ENCODE assay signal across 12 mouse cellular contexts in the genomic region with DNA sequence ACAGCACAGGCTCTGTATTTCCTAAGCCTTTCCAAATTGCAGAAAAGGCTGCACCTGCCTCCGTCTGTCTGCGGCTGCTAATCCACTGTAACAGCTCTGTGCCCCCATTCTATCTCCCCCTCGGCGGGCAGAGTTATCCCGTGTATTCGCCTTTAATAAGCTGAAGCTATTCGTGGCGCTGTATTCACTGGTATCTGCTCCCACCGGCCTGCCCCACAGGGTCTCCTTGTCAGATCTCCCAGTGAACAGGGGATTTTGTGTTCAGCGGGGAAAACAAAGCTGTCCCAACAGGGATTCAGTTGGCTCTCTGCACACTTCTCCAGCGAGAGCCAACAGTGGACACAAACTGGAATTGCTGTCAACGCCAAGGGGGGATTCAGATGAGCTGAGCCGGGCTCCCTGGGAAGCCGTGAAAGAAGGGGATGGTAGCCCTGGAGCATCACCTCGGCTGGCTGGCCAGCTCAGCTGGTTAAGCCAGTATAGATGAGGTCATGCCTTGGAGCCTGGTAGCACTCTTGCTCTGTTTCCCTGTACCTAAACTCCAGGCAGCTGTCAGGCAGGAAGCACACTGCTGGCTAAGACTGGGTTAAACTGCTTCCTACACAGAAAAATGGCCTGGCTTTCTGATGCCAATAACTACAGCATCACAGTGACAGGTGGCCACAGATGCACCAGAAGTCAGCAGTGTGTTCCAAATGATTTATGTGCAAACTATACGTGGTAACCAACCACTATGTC.
DNase-seq lines count a peak whose midpoint lies in the region; ATAC-seq and TF ChIP-seq lines count a peak whose summit lies in the region.
"Had no signal": no experiment of that assay in that cellular context is flagged by ENCODE, and none has a peak within 500 bp of the region (broad histone marks: within the 10 kb centered on the region; RNA-seq: fewer than 3 reads in every experiment).

No protein-coding gene starts in this region.

- no peak overlapping the region for H3K27ac ChIP-seq in embryonic facial prominence, embryonic 11.5 days (replicated peaks; ENCODE audit: low read depth, low read length)
- no peak overlapping the region; the same call in 1 of the 2 replicates for H3K27ac ChIP-seq in embryonic facial prominence, embryonic 10.5 days (replicated peaks)
- H3K27ac ChIP-seq in forebrain, embryonic 15.5 days (replicated peaks): peak overlapping the region; percentile 29; the same call in 1 of the 2 replicates
- H3K27ac ChIP-seq in midbrain, embryonic 11.5 days (ENCODE audit: low read depth, low read length): no peak overlapping the region; the same call in 1 of the 2 replicates
- H3K27ac ChIP-seq in lung, postnatal 0 days (ENCODE audit: low read length): no peak overlapping the region

- 73% methylated on average over 16 of the region's 16 CpGs for WGBS in embryonic facial prominence, embryonic 11.5 days
- WGBS in embryonic facial prominence, embryonic 10.5 days: 69% methylated on average over 16 of the region's 16 CpGs
- 24% methylated on average over 16 of the region's 16 CpGs for WGBS in forebrain, embryonic 15.5 days
- WGBS in midbrain, embryonic 11.5 days: 56% methylated on average over 16 of the region's 16 CpGs
- 79% methylated on average over 16 of the region's 16 CpGs for WGBS in lung, postnatal 0 days

- no peak overlapping the region for H3K9ac ChIP-seq in embryonic facial prominence, embryonic 11.5 days (replicated peaks; ENCODE audit: low read length)
- no peak overlapping the region for H3K9ac ChIP-seq in forebrain, embryonic 15.5 days (replicated peaks)
- no peak overlapping the region for H3K9ac ChIP-seq in midbrain, embryonic 11.5 days (ENCODE audit: low read length)
- no peak overlapping the region for H3K9ac ChIP-seq in lung, postnatal 0 days (replicated peaks; ENCODE audit: low read depth)

- DNase-seq in embryonic facial prominence, embryonic 11.5 days (ENCODE audit: low spot score): no peak
- DNase-seq in embryonic facial prominence, embryonic 10.5 days (ENCODE audit: low spot score): no peak
- DNase-seq in Muller cell, postnatal 12 days (ENCODE audit: inconsistent ontology term): peak; percentile 19
- DNase-seq in midbrain, embryonic 11.5 days (ENCODE audit: low spot score, missing footprints): peak; percentile 85
- no peak for DNase-seq in lung, postnatal 0 days (ENCODE audit: low spot score)
- no peak for DNase-seq in left cerebral cortex, adult 18-20 months (ENCODE audit: low spot score in 2 of 2)
- DNase-seq in adrenal gland, adult 8-10 months: no peak
- DNase-seq: kidney, adult 2 months; lung, postnatal 14 days; thymus, postnatal 14 days had no signal

- H3K36me3 ChIP-seq in embryonic facial prominence, embryonic 11.5 days (replicated peaks; ENCODE audit: control insufficient read depth, insufficient read depth, low read depth, low read length): no peaks in the 10 kb centered on the region
- peaks cover 19% of the 10 kb centered on the region for H3K36me3 ChIP-seq in embryonic facial prominence, embryonic 10.5 days (replicated peaks)
- H3K36me3 ChIP-seq in forebrain, embryonic 15.5 days: no peaks in the 10 kb centered on the region
- H3K36me3 ChIP-seq in midbrain, embryonic 11.5 days (ENCODE audit: control insufficient read depth, insufficient read depth, low read length): peaks cover 4% of the 10 kb centered on the region
- no peaks in the 10 kb centered on the region for H3K36me3 ChIP-seq in lung, postnatal 0 days (ENCODE audit: insufficient read depth, low read length)

- TF ChIP-seq CTCF in lung, postnatal 0 days (IDR thresholded peaks at IDR 0.05): no peak

- TF ChIP-seq EP300 in lung, postnatal 0 days (IDR thresholded peaks at IDR 0.05): no peak

- no peaks in the 10 kb centered on the region for H3K27me3 ChIP-seq in embryonic facial prominence, embryonic 11.5 days (ENCODE audit: control insufficient read depth, insufficient read depth, low read length)
- H3K27me3 ChIP-seq in embryonic facial prominence, embryonic 10.5 days (replicated peaks; ENCODE audit: low read depth, poor library complexity, severe bottlenecking): peaks cover 72% of the 10 kb centered on the region
- no peaks in the 10 kb centered on the region for H3K27me3 ChIP-seq in forebrain, embryonic 15.5 days
- H3K27me3 ChIP-seq in midbrain, embryonic 11.5 days (ENCODE audit: control insufficient read depth, insufficient read depth, low read length): peaks cover 16% of the 10 kb centered on the region
- no peaks in the 10 kb centered on the region for H3K27me3 ChIP-seq in lung, postnatal 0 days (replicated peaks; ENCODE audit: insufficient read depth, low read length)

- H3K4me2 ChIP-seq in embryonic facial prominence, embryonic 11.5 days (ENCODE audit: low read depth, low read length): no peak overlapping the region
- no peak overlapping the region for H3K4me2 ChIP-seq in forebrain, embryonic 15.5 days (replicated peaks)
- H3K4me2 ChIP-seq in midbrain, embryonic 11.5 days: no peak overlapping the region
- H3K4me2 ChIP-seq in lung, postnatal 0 days (replicated peaks; ENCODE audit: low read depth, low read length): no peak overlapping the region

- no peak overlapping the region for H3K4me3 ChIP-seq in embryonic facial prominence, embryonic 11.5 days (ENCODE audit: low read depth, low read length)
- H3K4me3 ChIP-seq in embryonic facial prominence, embryonic 10.5 days: no peak overlapping the region
- H3K4me3 ChIP-seq in forebrain, embryonic 15.5 days: no peak overlapping the region
- no peak overlapping the region for H3K4me3 ChIP-seq in midbrain, embryonic 11.5 days (ENCODE audit: low read depth, low read length)
- H3K4me3 ChIP-seq in lung, postnatal 0 days (ENCODE audit: low read depth, low read length): no peak overlapping the region
- H3K4me3 ChIP-seq: erythroblast, embryonic 14.5 days had no signal

- H3K9me3 ChIP-seq in embryonic facial prominence, embryonic 11.5 days (replicated peaks; ENCODE audit: control insufficient read depth, low read length): no peaks in the 10 kb centered on the region
- peaks cover 6% of the 10 kb centered on the region; the same call in 1 of the 2 replicates for H3K9me3 ChIP-seq in embryonic facial prominence, embryonic 10.5 days
- no peaks in the 10 kb centered on the region for H3K9me3 ChIP-seq in forebrain, embryonic 15.5 days
- H3K9me3 ChIP-seq in midbrain, embryonic 11.5 days (ENCODE audit: control insufficient read depth, low read length): no peaks in the 10 kb centered on the region
- no peaks in the 10 kb centered on the region for H3K9me3 ChIP-seq in lung, postnatal 0 days (ENCODE audit: low read length)

- ATAC-seq in embryonic facial prominence, embryonic 11.5 days (replicated peaks; ENCODE audit: insufficient number of reproducible peaks, low FRiP score, low TSS enrichment, low read depth): 0 out of 2 replicates have a peak, but pooled peaks have one; percentile 20
- ATAC-seq in forebrain, embryonic 15.5 days (replicated peaks): peak; percentile 57
- no peak for ATAC-seq in midbrain, embryonic 11.5 days (ENCODE audit: low FRiP score)
- ATAC-seq in lung, postnatal 0 days: no peak

- H3K4me1 ChIP-seq in embryonic facial prominence, embryonic 11.5 days (ENCODE audit: control insufficient read depth, insufficient read depth, low read length): no peaks in the 10 kb centered on the region
- peaks cover 31% of the 10 kb centered on the region for H3K4me1 ChIP-seq in embryonic facial prominence, embryonic 10.5 days
- peaks cover 12% of the 10 kb centered on the region for H3K4me1 ChIP-seq in forebrain, embryonic 15.5 days
- peaks cover 20% of the 10 kb centered on the region for H3K4me1 ChIP-seq in midbrain, embryonic 11.5 days (ENCODE audit: control insufficient read depth, insufficient read depth, low read length)
- no peaks in the 10 kb centered on the region for H3K4me1 ChIP-seq in lung, postnatal 0 days (ENCODE audit: insufficient read depth, low read depth, low read length)

Comparison
In these comparisons a context has a peak if more than half of its experiments do, and no peak if none do; other contexts are left out.
1. ATAC-seq: peak in embryonic facial prominence, embryonic 11.5 days (single experiment) and forebrain, embryonic 15.5 days (single experiment); none in midbrain, embryonic 11.5 days (single experiment) and lung, postnatal 0 days (single experiment).
2. DNase-seq: peak in Muller cell, postnatal 12 days (single experiment) and midbrain, embryonic 11.5 days (single experiment); none in embryonic facial prominence, embryonic 11.5 days (single experiment), embryonic facial prominence, embryonic 10.5 days (single experiment), lung, postnatal 0 days (single experiment), left cerebral cortex, adult 18-20 months (0 of 2) and adrenal gland, adult 8-10 months (single experiment).